Mouse (Mus musculus): ENCODE data around the gene Pex14.

Pex14 gene

DNA sequence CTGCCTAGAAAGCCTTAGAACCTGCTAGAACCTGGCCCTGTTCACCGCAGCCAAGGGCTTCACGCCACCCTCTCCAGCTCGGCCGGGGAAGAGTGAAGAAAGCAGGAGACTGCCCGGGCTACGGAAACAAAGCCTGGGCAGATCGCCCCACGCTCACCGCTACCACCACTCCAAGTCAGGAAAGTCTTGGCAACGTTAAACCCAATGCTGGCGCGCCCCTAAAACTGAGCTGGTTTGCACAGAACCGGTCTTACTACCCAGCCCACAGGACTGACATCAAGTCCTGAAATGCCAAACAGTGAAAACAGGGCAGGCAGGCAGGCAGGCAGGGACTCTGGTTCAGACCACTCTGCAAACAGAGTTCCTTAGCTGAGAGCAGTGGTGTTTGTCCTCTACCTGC is 24.6 kb downstream of the Pex14 start:
- no peak overlapping the region for H3K4me3 ChIP-seq (replicated peaks; ENCODE audit: low read length)
- no peaks in the 10 kb centered on the region for H3K27me3 ChIP-seq (ENCODE audit: insufficient read depth, low read length)
- peaks cover 39% of the 10 kb centered on the region for H3K36me3 ChIP-seq (ENCODE audit: insufficient read depth, low read length)
- peaks cover 87% of the 10 kb centered on the region for H3K4me1 ChIP-seq (replicated peaks; ENCODE audit: low read depth, low read length)
- no peak for TF ChIP-seq POU5F1 (IDR thresholded peaks at IDR 0.05; ENCODE audit: borderline replicate concordance, low read length)
- TF ChIP-seq CTCF (conservative IDR thresholded peaks at IDR 0.05; ENCODE audit: low read length), result no peak
- no peak for TF ChIP-seq NANOG (IDR thresholded peaks at IDR 0.05; ENCODE audit: borderline replicate concordance, low read length)
- H3K9me3 ChIP-seq (ENCODE audit: low read length), result no peaks in the 10 kb centered on the region

DNA sequence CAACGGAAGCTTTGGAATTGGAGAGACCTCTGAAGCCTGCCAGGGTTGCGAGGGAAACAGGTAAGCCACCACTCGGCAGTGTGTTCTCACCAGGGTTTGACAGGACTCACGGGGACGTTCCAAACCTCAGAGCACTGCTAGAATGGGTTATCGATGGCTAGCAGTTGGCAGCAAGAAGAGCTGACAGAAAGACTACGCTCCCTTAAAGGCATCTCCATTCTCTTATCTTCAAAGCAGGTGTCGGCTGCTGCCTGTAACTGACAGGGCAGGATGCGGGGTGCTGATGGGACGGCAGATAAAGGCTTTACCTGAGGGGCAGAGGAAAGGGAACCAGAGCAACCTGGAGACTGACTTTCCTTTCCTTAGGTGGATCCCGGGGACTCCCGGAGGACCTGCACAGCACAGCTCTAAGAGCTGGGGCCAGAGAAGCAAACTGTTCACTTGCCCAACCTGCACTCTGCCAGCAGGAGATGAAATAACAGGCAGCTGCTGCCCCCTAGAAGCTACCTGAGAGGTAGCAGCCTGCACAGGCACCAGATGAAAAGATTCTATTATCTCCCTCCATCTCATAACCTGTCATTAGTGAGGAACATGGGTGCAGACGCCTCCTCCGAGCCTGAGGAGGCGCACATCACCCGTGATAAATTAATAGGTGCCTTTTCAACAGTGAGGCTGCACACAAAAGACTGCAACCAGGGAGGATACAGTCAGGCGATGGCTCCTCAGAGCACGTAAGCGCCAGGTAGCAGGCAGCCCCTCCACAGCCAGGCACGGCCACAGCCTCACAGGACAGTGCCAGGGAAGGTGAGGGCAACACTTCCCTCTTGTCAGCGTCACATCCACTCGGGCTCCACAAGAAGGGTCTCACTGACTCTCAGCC is 32.8 kb downstream of the Pex14 start:
- Histone ChIP-seq H3K9me3 (ENCODE audit: low read length) (no peaks in the 10 kb centered on the region), H3K27me3 (ENCODE audit: insufficient read depth, low read length) (no peaks in the 10 kb centered on the region), H3K4me1 (replicated peaks; ENCODE audit: low read depth, low read length) (peaks cover 68% of the 10 kb centered on the region), H3K4me3 (replicated peaks; ENCODE audit: low read length) (no peak overlapping the region), H3K36me3 (ENCODE audit: insufficient read depth, low read length) (peaks cover 64% of the 10 kb centered on the region)
- TF ChIP-seq CTCF (conservative IDR thresholded peaks at IDR 0.05; ENCODE audit: low read length), result peak; percentile 44
- TF ChIP-seq POU5F1 (IDR thresholded peaks at IDR 0.05; ENCODE audit: borderline replicate concordance, low read length), result no peak
- no peak for TF ChIP-seq NANOG (IDR thresholded peaks at IDR 0.05; ENCODE audit: borderline replicate concordance, low read length)

DNA sequence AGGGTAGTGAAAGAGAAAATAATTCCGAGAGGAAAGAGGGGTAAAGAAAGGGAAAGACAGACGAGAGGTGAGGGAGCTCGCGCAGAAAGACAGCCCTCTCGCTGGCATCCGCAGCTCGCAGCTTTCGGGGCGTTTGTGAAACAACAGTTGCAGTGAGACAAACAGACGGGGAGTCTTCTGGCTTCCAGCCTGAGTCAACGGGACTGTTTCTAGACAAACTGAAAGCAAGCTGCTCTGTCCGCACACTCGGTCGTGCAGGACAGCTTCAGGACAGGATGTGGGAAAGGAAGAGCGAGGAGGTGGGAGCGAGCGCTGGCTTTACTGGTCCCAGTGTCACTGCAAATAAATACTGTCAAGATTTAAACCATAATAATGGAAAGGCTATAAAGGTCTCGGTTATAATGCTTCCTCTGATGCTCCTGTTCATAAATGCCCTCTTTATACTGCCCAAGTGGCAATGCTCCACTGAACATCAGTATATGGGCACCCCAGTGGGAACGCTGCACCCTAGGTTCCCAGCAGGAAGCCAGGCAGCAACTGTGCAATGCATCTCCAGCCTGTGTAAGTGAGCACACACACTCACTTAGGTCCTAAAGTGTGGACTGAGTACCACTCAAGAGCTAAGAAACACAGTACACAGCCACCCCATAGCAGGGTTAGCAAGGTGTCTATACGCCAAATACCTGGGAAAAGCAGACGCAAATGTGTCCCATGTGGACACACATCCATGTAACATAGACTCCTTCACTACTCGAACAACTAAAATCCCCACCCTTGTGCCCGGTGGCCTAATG is 35.4 kb downstream of the Pex14 start:
- Histone ChIP-seq H3K9me3 (ENCODE audit: low read length) (no peaks in the 10 kb centered on the region), H3K27me3 (ENCODE audit: insufficient read depth, low read length) (peaks cover 5% of the 10 kb centered on the region; the same call in 1 of the 2 replicates)
- TF ChIP-seq NANOG (IDR thresholded peaks at IDR 0.05; ENCODE audit: borderline replicate concordance, low read length) (no peak), CTCF (conservative IDR thresholded peaks at IDR 0.05; ENCODE audit: low read length) (no peak), POU5F1 (IDR thresholded peaks at IDR 0.05; ENCODE audit: borderline replicate concordance, low read length) (no peak)

DNA sequence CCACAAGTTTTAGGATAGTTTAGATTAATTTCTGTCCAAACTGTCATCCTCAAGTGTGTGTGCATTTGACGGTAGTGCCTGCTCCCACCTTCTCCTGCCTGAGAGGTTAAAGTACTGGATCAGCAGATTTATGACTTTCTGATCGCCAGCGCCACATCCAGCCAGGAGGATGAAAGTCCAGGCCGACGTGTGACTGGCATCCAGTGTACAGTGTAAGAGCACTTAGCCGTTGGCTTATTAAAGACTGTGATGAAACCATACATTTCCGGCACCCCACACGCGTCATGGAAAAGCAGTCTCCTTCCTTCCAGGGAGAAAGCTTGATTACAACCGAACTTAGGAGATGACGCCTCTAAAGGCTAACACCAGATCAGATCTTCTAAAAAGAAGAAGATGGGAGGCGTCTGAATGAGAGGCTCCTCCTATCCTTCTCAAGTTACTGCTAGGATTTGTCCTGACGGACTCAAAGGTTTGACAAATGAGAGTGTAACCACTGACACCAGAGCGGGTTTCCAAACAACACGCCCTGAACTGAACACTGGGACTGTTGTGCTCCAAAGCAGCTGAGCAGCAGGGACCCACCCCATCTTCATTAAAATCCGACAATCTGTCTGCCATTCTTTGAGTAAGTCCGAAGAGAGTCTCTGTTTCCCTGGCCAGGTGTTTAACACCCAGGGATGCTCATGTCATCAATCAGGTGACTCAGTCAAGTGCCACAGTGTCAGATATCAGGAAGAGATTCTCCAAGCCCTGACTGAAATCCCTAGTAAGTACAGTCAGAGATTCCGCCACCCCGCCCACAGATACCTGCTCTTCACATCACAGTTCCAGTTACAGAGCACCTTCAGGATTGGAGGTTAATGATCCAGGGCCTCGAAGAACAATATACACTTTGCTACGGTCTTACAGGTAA is 37.0 kb downstream of the Pex14 start:
- Histone ChIP-seq H3K4me1 (replicated peaks; ENCODE audit: low read depth, low read length) (peaks cover 87% of the 10 kb centered on the region), H3K36me3 (ENCODE audit: insufficient read depth, low read length) (peaks cover 31% of the 10 kb centered on the region), H3K4me3 (replicated peaks; ENCODE audit: low read length) (no peak overlapping the region), H3K9me3 (ENCODE audit: low read length) (no peaks in the 10 kb centered on the region), H3K27me3 (ENCODE audit: insufficient read depth, low read length) (peaks cover 8% of the 10 kb centered on the region)
- TF ChIP-seq NANOG (IDR thresholded peaks at IDR 0.05; ENCODE audit: borderline replicate concordance, low read length), result no peak
- TF ChIP-seq POU5F1 (IDR thresholded peaks at IDR 0.05; ENCODE audit: borderline replicate concordance, low read length), result no peak
- TF ChIP-seq CTCF (conservative IDR thresholded peaks at IDR 0.05; ENCODE audit: low read length), result no peak

More for the DNA sequence above, 35.4 kb downstream of the Pex14 start:
- Histone ChIP-seq H3K4me1 (replicated peaks; ENCODE audit: low read depth, low read length) (peaks cover 74% of the 10 kb centered on the region), H3K36me3 (ENCODE audit: insufficient read depth, low read length) (peaks cover 45% of the 10 kb centered on the region), H3K4me3 (replicated peaks; ENCODE audit: low read length) (no peak overlapping the region)

DNA sequence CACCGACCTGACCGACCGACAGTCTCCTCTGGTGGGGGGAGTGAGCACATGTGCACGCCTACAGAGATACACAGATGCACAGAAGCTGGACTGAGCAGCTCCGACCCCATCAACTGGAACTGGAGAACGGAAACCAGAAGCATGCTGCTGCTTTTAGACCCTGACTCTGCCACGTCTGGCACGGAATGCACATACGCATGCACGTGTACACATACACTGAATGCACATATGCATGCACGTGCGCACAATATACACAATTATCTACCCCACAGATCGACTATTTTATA is 38.3 kb downstream of the Pex14 start:
- no peaks in the 10 kb centered on the region for H3K9me3 ChIP-seq (ENCODE audit: low read length)
- H3K4me3 ChIP-seq (replicated peaks; ENCODE audit: low read length), result peak overlapping the region; percentile 21; the same call in 1 of the 2 replicates
- peaks cover 9% of the 10 kb centered on the region for H3K27me3 ChIP-seq (ENCODE audit: insufficient read depth, low read length)
- TF ChIP-seq CTCF (conservative IDR thresholded peaks at IDR 0.05; ENCODE audit: low read length), result no peak
- no peak for TF ChIP-seq NANOG (IDR thresholded peaks at IDR 0.05; ENCODE audit: borderline replicate concordance, low read length)
- no peak for TF ChIP-seq POU5F1 (IDR thresholded peaks at IDR 0.05; ENCODE audit: borderline replicate concordance, low read length)
- peaks cover 89% of the 10 kb centered on the region for H3K4me1 ChIP-seq (replicated peaks; ENCODE audit: low read depth, low read length)
- peaks cover 20% of the 10 kb centered on the region for H3K36me3 ChIP-seq (ENCODE audit: insufficient read depth, low read length)

DNA sequence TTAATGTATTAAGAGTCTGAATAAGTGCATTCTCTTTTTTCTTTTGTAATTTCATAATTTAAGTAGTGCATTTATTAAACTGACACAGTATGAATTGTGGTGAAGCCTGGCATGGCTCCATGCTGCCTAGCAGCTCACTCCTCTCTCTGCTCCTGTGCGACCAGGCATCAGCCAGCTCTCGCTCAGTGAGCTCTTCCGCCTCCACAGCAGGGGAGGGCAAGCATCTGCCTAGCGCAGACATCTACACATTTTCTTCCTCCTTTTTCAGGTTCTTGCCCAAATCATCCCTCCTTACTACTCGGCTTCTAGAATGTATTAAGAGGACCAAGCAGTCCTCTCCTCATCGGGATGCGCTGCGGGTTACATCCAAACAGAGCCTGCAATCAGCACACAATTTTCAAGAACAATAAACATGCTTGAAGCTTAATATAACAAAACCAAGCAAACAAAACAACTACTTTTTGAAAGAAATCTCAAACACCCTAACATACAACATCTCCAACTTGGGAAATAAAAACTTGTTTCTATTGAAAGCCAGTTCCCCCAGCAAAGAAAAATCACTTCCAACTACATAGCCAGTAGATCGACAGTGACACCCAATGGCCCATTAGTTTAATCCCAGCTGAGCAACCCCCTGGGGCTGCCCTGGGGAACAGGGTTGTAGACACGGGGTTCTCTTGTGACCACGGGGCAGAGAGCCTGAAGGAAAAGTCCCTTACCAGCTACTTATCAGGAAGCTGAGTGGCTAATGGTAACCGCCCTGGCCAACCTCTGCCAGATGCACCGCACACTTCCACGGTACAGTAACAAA is 38.9 kb downstream of the Pex14 start:
- peaks cover 16% of the 10 kb centered on the region for H3K36me3 ChIP-seq (ENCODE audit: insufficient read depth, low read length)
- peak overlapping the region; percentile 21; the same call in 1 of the 2 replicates for H3K4me3 ChIP-seq (replicated peaks; ENCODE audit: low read length)
- TF ChIP-seq CTCF (conservative IDR thresholded peaks at IDR 0.05; ENCODE audit: low read length) (no peak), POU5F1 (IDR thresholded peaks at IDR 0.05; ENCODE audit: borderline replicate concordance, low read length) (no peak), NANOG (IDR thresholded peaks at IDR 0.05; ENCODE audit: borderline replicate concordance, low read length) (no peak)
- no peaks in the 10 kb centered on the region for H3K9me3 ChIP-seq (ENCODE audit: low read length)
- peaks cover 91% of the 10 kb centered on the region for H3K4me1 ChIP-seq (replicated peaks; ENCODE audit: low read depth, low read length)
- peaks cover 9% of the 10 kb centered on the region for H3K27me3 ChIP-seq (ENCODE audit: insufficient read depth, low read length)

DNA sequence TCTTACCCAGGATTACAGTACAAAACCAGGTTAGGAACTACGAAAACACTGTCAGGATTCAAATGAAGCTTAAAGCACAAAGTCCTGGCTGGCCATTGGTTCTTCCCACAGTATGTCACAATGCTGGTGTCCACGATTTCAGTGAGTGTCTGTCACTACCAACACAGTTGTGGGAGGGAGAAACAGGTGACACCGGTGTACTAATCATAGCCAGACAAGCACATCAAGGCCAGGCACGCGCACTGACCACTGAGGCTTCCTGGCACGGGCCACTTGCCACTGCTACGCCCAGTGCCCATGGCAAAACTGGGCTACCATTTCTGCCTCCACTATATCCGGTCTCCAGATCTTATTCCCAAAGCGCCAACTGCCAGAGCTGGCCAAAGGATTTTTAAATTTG is 40.0 kb downstream of the Pex14 start:
- no peaks in the 10 kb centered on the region for H3K9me3 ChIP-seq (ENCODE audit: low read length)
- H3K4me1 ChIP-seq (replicated peaks; ENCODE audit: low read depth, low read length), result peaks cover 100% of the 10 kb centered on the region
- H3K27me3 ChIP-seq (ENCODE audit: insufficient read depth, low read length), result peaks cover 9% of the 10 kb centered on the region
- TF ChIP-seq CTCF (conservative IDR thresholded peaks at IDR 0.05; ENCODE audit: low read length), result no peak
- TF ChIP-seq NANOG (IDR thresholded peaks at IDR 0.05; ENCODE audit: borderline replicate concordance, low read length), result no peak
- TF ChIP-seq POU5F1 (IDR thresholded peaks at IDR 0.05; ENCODE audit: borderline replicate concordance, low read length), result no peak
- peaks cover 15% of the 10 kb centered on the region; the same call in 1 of the 2 replicates for H3K36me3 ChIP-seq (ENCODE audit: insufficient read depth, low read length)
- no peak overlapping the region for H3K4me3 ChIP-seq (replicated peaks; ENCODE audit: low read length)
